Mouse (Mus musculus) midbrain, embryonic 10.5 days (tissue): ENCODE results near the gene Arrdc3. TPM values are rescaled to one million over a fixed set of nuclear protein-coding genes. Genes with fewer than 3 reads are reported as not detected.

Experiments used
- DNase-seq: peaks from one replicate; pipeline ENCODE4 v3.0.0-alpha.2; 2017; ENCODE audit warnings: low spot score
- H3K27ac ChIP-seq: fragments of 300-500 bp; sonication (generic); replicated peaks from 2 replicates; pipeline ENCODE4 v1.5.1; 2016; ENCODE audit warnings: mild to moderate bottlenecking
- H3K27me3 ChIP-seq: fragments of 300-500 bp; sonication (generic); 2 replicates; pipeline ENCODE4 v1.6.1; 2016; ENCODE audit warnings: low read depth, mild to moderate bottlenecking; ENCODE audit not compliant: poor library complexity, severe bottlenecking
- H3K36me3 ChIP-seq: fragments of 300-500 bp; sonication (generic); 2 replicates; pipeline ENCODE4 v1.6.1; 2016; ENCODE audit warnings: mild to moderate bottlenecking, moderate library complexity
- H3K4me1 ChIP-seq: fragments of 300-500 bp; sonication (generic); 2 replicates; pipeline ENCODE4 v1.6.1; 2016
- H3K4me3 ChIP-seq: fragments of 300-500 bp; sonication (generic); 2 replicates; pipeline ENCODE4 v1.5.1; 2016; ENCODE audit warnings: mild to moderate bottlenecking, moderate library complexity
- H3K9me3 ChIP-seq: fragments of 300-500 bp; sonication (generic); replicated peaks from 2 replicates; pipeline ENCODE4 v1.6.1; 2016; ENCODE audit warnings: mild to moderate bottlenecking
- WGBS: fragments of 180-500 bp; shearing (Covaris S2); methylation state at CpG from one replicate; pipeline ENCODE4 v1.1.7; 2016; 5-methylcytosine and 5-hydroxymethylcytosine counted together
- polyA plus RNA-seq: library from polyadenylated mRNA; unstranded; fragments of >200 nt; fragmentation: Nextera tagmentation; extraction: Ambion mirVana; gene quantifications from 2 replicates; pipeline ENCODE4 v1.2.1, GENCODE M21; 2016

The Arrdc3 gene
- polyA plus RNA-seq, 1 experiment from 2014 or later = 40.0 TPM

GRCm38 (mm10) chr13:80932816-80933402, 49.7 kb downstream of the Arrdc3 start:
- no peak overlapping the region for H3K27ac ChIP-seq
- H3K9me3 ChIP-seq = no peaks in the 10 kb centered on the region
- no peak overlapping the region for H3K4me3 ChIP-seq
- WGBS = 76% methylated on average over 5 of the region's 5 CpGs
- H3K36me3 ChIP-seq = no peaks in the 10 kb centered on the region
- no peak for DNase-seq
- H3K27me3 ChIP-seq = no peaks in the 10 kb centered on the region
- H3K4me1 ChIP-seq = no peaks in the 10 kb centered on the region

GRCm38 (mm10) chr13:80936426-80936825, 53.2 kb downstream of the Arrdc3 start:
- 91% methylated on average over 2 of the region's 2 CpGs for WGBS
- Histone ChIP-seq H3K4me1 (no peaks in the 10 kb centered on the region), H3K36me3 (no peaks in the 10 kb centered on the region), H3K9me3 (no peaks in the 10 kb centered on the region), H3K27ac (no peak overlapping the region), H3K27me3 (no peaks in the 10 kb centered on the region), H3K4me3 (no peak overlapping the region)
- no peak for DNase-seq

DNA sequence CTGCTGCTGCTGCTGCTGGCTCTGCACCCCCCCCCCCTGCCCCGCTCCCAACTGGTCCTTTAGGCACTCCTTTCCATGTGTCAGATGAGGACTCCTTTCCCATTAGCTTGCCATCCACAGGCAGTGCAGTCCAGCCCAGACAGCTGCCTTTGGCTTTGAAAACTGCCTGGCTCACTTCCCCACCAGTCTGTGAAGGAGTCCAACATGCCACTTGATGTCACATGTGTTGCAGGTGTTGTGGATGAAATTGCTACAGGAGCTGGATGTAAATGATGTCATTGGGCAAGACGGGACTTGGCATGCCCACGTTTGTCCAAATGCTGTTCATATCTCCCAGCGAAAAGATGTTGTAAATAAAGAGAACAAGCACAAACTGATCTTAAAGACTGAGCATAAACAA, 56.0 kb downstream of the Arrdc3 start:
- DNase-seq = no peak
- H3K4me3 ChIP-seq = no peak overlapping the region
- H3K4me1 ChIP-seq = no peaks in the 10 kb centered on the region
- H3K27ac ChIP-seq = no peak overlapping the region
- H3K9me3 ChIP-seq = no peaks in the 10 kb centered on the region
- 92% methylated on average over 4 of the region's 4 CpGs for WGBS
- H3K36me3 ChIP-seq = no peaks in the 10 kb centered on the region
- H3K27me3 ChIP-seq = no peaks in the 10 kb centered on the region

DNA sequence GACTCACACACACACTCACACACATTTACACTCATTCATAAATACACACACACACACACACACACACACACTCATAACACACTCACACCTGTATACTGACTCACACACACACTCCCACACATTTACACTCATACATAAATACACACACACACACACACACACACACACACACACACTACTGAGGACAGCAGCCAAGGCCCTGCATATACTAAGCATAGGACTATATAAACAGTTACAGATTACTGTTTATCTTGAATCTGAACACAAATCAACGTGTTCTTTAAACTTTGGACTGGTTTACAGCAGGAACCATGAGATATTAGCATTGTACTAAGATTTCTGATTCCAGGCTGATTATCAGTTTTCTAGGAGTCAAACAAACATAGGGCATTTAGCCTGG, 56.7 kb downstream of the Arrdc3 start:
- Histone ChIP-seq H3K4me3 (no peak overlapping the region), H3K27ac (no peak overlapping the region), H3K36me3 (no peaks in the 10 kb centered on the region), H3K4me1 (no peaks in the 10 kb centered on the region), H3K9me3 (no peaks in the 10 kb centered on the region), H3K27me3 (no peaks in the 10 kb centered on the region)
- DNase-seq = no peak
- 82% methylated on average over 1 of the region's 1 CpGs for WGBS

DNA sequence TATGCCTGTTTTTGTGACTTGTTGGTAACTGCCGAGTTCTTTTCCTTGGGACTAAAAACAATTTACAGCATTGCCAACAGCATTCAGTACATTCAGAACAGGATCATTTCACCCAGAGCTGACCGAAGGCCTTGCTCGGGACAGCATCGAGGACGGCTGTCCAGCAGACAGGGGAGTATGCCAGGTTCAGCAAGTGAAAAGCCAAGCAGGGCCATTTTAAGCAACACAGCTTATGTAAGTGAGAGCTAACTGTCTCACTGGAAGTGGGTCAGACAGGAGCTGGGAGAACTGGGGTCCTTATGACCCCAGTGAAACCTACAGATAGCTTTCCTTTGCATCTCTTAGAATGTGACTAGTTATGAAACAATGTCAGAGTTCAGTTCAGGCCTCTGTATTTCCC, 57.2 kb downstream of the Arrdc3 start:
- H3K9me3 ChIP-seq = no peaks in the 10 kb centered on the region
- DNase-seq = no peak
- H3K36me3 ChIP-seq = no peaks in the 10 kb centered on the region
- H3K4me1 ChIP-seq = no peaks in the 10 kb centered on the region
- no peak overlapping the region for H3K4me3 ChIP-seq
- no peaks in the 10 kb centered on the region for H3K27me3 ChIP-seq
- no peak overlapping the region for H3K27ac ChIP-seq
- WGBS = 88% methylated on average over 5 of the region's 5 CpGs

- 69% methylated on average over 10 of the region's 10 CpGs for WGBS
Observed at GRCm38 (mm10) chr13:80940860-80941630, 57.9 kb downstream of the Arrdc3 start.

GRCm38 (mm10) chr13:80944532-80944931, 61.3 kb downstream of the Arrdc3 start:
- no peak overlapping the region for H3K27ac ChIP-seq

More at GRCm38 (mm10) chr13:80940860-80941630, 57.9 kb downstream of the Arrdc3 start:
- H3K27ac ChIP-seq = no peak overlapping the region
- no peaks in the 10 kb centered on the region for H3K27me3 ChIP-seq
- no peak overlapping the region for H3K4me3 ChIP-seq
- H3K36me3 ChIP-seq = no peaks in the 10 kb centered on the region
- H3K9me3 ChIP-seq = no peaks in the 10 kb centered on the region
- H3K4me1 ChIP-seq = no peaks in the 10 kb centered on the region
- no peak for DNase-seq

More at GRCm38 (mm10) chr13:80944532-80944931, 61.3 kb downstream of the Arrdc3 start:
- H3K36me3 ChIP-seq = no peaks in the 10 kb centered on the region
- DNase-seq = no peak
- no peaks in the 10 kb centered on the region for H3K4me1 ChIP-seq
- H3K4me3 ChIP-seq = no peak overlapping the region
- no peaks in the 10 kb centered on the region for H3K27me3 ChIP-seq
- no peaks in the 10 kb centered on the region for H3K9me3 ChIP-seq
